Mouse (Mus musculus) bone marrow macrophage, adult 2 months (primary cell): Measurements from ENCODE around the gene Tbxas1. TPM values are rescaled to one million over a fixed set of nuclear protein-coding genes. Genes with fewer than 3 reads are reported as not detected.

Experiments used
- H3K27ac ChIP-seq: 2 replicates; pipeline ENCODE4 v1.5.1; 2012; ENCODE audit warnings: low read depth, low read length; ENCODE audit not compliant: insufficient read depth
- H3K4me1 ChIP-seq: 2 replicates; pipeline ENCODE4 v1.6.1; 2012; ENCODE audit warnings: low read length; ENCODE audit not compliant: control insufficient read depth, insufficient read depth
- H3K4me3 ChIP-seq: 2 replicates; pipeline ENCODE4 v1.5.1; 2012; ENCODE audit warnings: mild to moderate bottlenecking, low read length, moderate library complexity; ENCODE audit not compliant: insufficient read depth
- CTCF ChIP-seq: IDR thresholded peaks from 2 replicates; pipeline ENCODE4 v1.5.1; 2012; ENCODE audit warnings: low read depth, mild to moderate bottlenecking, low read length, moderate library complexity
- POLR2A ChIP-seq: IDR thresholded peaks from 2 replicates; pipeline ENCODE4 v1.6.1; 2012; ENCODE audit warnings: mild to moderate bottlenecking, low read depth, low read length, borderline replicate concordance
- polyA plus RNA-seq: library from polyadenylated mRNA; stranded (reverse); fragments of >200 nt; gene quantifications from 2 replicates; pipeline ENCODE4 v1.2.4, GENCODE M21; 2012; ENCODE audit not compliant: missing spikeins, insufficient read depth, insufficient read length

Gene Tbxas1
- polyA plus RNA-seq, 1 experiment: 115 TPM

DNA sequence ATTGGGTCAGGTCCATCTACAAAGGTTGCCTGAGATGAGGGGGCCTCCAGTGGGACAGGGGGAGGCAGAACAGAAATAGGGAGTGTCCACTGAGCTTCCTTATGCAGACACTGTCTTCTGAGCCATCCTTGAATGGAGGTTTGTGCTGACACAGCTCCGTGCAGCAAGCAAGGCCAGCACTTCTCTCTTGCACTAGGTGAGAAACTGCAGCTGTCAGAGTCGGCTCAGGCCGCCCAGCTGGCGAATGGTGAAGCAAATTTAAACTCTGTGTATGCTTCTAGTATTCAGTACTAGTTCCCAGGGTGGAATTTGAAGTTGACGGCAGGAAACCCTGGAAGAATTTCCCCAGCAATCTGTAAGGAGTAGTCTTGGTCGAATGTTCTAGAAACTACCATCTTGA, 175.6 kb downstream of the Tbxas1 start:
- Histone ChIP-seq H3K4me1 (peaks cover 13% of the 10 kb centered on the region), H3K4me3 (no peak overlapping the region), H3K27ac (no peak overlapping the region)
- TF ChIP-seq CTCF (no peak), POLR2A (no peak)

DNA sequence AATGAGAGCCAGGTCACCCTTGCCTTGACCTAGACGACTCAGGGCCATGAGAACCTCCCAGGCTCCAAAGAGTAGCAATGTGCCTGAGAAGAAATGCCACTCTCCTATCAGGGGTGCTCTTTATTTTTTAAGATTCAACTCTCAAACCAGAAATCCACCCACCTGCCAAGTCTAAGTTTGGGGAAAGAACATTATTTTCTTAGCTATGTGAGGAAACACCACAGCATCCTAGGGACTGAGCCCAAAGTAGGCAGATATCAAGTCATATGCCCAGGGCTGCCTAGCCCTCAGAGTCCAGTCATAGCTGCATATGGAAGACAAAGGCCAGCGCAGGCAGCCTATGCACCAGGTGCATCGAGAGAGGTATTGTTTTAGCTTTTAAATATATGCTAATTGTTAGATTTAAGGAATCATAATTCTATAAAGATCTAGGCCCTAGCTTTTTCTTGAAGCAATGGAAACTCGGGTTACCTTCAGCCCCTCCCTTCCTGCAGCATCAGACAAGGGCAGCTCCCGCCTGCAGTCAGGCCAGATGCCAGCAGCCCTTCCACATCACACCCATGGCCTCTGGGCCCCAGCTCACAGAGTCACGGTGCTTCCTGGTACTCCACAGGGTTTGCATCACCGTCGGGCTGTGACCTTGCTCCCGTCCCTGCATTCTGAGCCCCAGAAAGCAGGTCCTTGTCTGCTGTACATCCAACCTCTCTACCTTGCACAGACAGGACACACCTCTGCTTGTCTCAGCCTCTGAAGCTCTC, 176.8 kb downstream of the Tbxas1 start:
- Histone ChIP-seq H3K27ac (no peak overlapping the region), H3K4me1 (peaks cover 17% of the 10 kb centered on the region)
- no peak for TF ChIP-seq POLR2A

DNA sequence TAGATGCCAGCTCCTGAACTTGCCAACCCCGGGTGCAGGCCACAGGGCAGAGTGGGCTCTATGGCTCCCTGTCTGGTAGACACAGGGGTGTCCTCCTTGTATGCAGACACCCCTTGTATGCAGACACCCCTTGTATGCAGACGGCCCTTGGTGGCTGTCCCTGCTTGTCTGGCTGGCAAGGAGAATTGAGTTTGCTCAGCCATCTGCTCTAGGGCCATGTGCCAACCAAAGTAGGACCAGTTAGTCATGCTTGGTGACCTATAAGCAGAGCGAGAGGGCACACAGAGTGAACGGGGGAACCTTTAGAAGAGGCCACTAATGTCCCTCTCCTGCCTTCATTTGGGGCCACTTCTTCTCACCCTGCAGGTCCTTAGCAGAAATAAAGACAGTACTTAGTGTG, 177.4 kb downstream of the Tbxas1 start:
- Histone ChIP-seq H3K4me1 (peaks cover 17% of the 10 kb centered on the region), H3K27ac (no peak overlapping the region), H3K4me3 (no peak overlapping the region)
- TF ChIP-seq CTCF: no peak
- TF ChIP-seq POLR2A: no peak

More for the DNA sequence above, 176.8 kb downstream of the Tbxas1 start:
- no peak overlapping the region for H3K4me3 ChIP-seq

DNA sequence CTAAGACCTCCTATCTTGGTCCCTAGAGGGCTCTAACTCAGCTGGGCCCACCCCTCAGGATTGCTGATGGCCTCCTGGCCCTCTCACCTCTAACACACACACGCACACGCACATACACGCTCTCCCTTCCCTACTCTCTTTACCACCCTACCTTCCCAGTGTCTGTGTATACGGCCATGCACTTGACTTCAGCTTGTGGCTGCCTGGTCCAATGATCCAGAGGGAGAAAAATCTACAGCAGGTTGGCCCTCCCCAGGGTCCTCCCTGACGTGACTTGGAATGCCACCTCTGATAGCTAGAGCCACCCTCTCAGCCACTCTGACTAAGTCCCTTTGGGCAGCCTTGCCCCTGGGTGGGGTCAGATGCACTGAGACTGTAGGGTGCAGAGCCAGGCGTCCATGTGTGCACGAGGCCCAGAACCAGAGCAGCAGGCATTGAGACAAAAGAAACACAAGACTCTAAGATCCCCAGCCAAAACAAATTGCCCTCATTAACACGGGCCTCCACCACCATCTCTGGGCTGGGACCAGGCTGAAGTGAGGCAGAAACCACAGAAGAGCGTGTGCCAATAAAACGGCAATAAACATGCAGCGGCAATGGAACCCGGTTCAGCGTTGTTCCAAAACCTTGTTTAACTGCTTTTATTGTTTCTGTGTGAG, 179.1 kb downstream of the Tbxas1 start:
- H3K4me1 ChIP-seq: peaks cover 17% of the 10 kb centered on the region
- TF ChIP-seq POLR2A (no peak), CTCF (no peak)

DNA sequence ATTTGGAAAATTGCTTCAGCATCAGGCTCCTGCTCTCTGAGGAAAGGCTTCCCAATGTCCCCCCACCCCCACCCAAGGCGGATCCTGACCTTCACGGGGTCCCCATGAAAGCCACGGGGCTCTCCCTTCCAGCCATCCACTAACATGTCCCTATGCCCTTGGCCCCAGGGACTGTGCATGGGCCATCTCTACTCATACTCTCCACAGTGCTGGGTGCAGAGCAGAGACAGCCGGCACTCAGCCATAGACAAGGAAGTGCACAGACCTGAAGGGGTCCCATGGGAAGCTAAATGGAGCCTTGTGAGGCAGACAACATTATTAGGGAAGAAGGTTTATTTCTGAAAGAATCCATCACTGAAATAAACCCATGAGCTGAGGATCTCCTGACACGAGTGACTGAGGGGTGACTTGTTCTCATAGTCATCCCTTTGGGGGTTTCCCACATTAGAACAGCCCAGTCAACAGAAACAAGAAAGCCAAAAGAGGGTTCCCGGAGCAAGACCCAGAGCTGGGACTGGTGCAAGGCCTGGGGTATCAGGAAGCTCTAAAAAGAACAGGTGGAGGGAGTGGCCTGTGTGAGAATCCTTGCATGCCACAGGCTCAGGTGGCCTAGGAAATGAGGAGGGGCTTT, 179.8 kb downstream of the Tbxas1 start:
- H3K4me3 ChIP-seq: no peak overlapping the region
- no peak for TF ChIP-seq CTCF
- TF ChIP-seq POLR2A: no peak
- no peak overlapping the region for H3K27ac ChIP-seq
- H3K4me1 ChIP-seq: peaks cover 17% of the 10 kb centered on the region

More for the DNA sequence above, 179.1 kb downstream of the Tbxas1 start:
- Histone ChIP-seq H3K4me3 (no peak overlapping the region), H3K27ac (no peak overlapping the region)

DNA sequence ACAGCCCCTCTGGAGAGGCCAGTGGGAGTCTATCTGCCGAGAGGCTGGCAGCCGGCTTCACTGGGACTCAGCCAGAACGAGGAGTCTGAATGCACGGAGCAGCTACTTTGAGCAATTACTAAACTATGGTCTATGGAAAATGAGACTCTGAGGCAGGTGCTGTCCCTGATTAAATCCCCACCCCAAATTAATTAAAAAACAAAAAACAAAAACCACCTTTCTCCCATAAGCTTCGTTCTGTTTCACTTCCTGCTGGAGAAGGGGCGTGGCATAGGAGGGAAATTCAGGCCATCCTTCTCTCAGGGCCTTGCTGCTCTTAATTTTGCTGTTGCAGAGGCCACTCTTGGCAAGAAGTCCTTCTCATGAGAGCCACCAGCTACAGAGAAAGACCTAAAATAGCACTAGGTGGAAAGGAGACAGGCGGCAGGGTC, 180.6 kb downstream of the Tbxas1 start:
- peak overlapping the region; percentile 38 for H3K4me3 ChIP-seq
- H3K4me1 ChIP-seq: peaks cover 17% of the 10 kb centered on the region
- peak overlapping the region; percentile 26; the same call in 1 of the 2 replicates for H3K27ac ChIP-seq
- TF ChIP-seq POLR2A (no peak), CTCF (no peak)

DNA sequence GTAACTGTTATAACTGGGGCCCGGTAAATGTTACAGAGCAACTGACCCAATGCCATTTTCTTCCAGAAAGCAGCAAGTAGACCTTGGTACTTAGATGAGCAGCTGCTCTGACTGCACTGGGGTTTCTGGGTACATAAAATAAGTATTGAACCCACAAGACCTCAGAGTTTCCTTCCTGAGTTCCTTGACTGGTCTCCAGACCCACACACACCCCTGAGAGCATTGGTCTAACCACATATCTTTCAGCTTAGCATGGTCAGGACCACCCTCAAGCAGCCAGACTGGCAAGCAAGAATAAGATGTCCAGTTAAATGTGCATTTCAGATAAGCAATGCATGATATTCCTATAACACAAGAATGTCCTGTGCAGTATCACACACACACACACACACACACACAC, 182.0 kb downstream of the Tbxas1 start:
- Histone ChIP-seq H3K4me3 (no peak overlapping the region), H3K27ac (no peak overlapping the region), H3K4me1 (peaks cover 17% of the 10 kb centered on the region)
- TF ChIP-seq POLR2A (no peak), CTCF (no peak)

DNA sequence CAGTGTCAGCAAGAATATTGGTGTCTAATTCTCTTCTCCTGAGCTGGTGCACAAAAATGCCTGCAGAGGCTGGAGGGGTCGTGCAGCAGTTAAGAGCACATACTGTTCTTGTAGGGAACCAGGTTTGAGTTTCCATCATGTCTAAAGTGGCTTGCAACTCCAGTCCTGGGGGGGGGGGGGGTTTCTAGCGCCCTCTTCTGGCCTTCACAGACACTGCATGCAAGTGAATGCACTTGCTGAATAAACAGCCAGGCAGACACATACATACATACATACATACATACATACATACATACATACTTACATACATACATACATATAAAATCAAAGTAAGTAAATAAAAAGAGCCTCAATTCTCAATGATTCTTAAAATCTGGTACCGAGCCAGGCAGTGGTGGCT, 183.2 kb downstream of the Tbxas1 start:
- TF ChIP-seq CTCF: 0 out of 2 replicates have a peak, but pooled peaks have one; percentile 24
- no peak for TF ChIP-seq POLR2A
- no peak overlapping the region for H3K27ac ChIP-seq
- H3K4me1 ChIP-seq: peaks cover 17% of the 10 kb centered on the region
- no peak overlapping the region for H3K4me3 ChIP-seq

DNA sequence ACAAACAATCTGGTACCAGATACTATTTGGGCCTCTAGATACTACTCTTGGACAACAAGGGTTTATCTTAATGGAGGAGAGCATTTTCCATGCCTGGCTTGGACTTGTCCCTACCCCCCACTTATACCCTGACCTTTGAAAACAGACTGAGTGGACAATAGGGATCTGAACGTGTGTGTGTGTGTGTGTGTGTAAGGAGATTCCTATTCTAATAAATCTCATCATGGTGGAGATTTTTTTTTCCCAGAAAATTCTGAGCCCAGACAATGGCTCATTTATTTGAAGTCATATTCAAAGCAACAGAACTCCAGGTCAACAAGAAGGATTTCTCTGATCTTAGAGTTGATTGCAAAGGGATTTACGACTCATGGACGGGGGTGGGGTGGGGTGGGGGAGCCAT, 183.7 kb downstream of the Tbxas1 start:
- H3K27ac ChIP-seq: no peak overlapping the region
- H3K4me1 ChIP-seq: peaks cover 17% of the 10 kb centered on the region
- no peak overlapping the region for H3K4me3 ChIP-seq
- no peak for TF ChIP-seq CTCF
- no peak for TF ChIP-seq POLR2A
